Mouse (Mus musculus) testis, adult 2 months (tissue): ENCODE results near the gene Msl1. TPM values are rescaled to one million over a fixed set of nuclear protein-coding genes. Genes with fewer than 3 reads are reported as not detected.

Experiments
- H3K27ac ChIP-seq: fragments of 200-500 bp; 2 replicates; pipeline ENCODE4 v1.5.1; 2012; ENCODE audit warnings: low read depth, low read length; ENCODE audit not compliant: control insufficient read depth, insufficient read depth
- H3K27me3 ChIP-seq: fragments of 200-500 bp; 2 replicates; pipeline ENCODE4 v1.6.1; 2012; ENCODE audit warnings: mild to moderate bottlenecking, low read length, moderate library complexity; ENCODE audit not compliant: control insufficient read depth, insufficient read depth
- H3K36me3 ChIP-seq: fragments of 200-500 bp; 2 replicates; pipeline ENCODE4 v1.6.1; 2012; ENCODE audit warnings: mild to moderate bottlenecking, low read length; ENCODE audit not compliant: control insufficient read depth, insufficient read depth
- H3K4me1 ChIP-seq: fragments of 200-500 bp; 2 replicates; pipeline ENCODE4 v1.6.1; 2012; ENCODE audit warnings: low read length; ENCODE audit not compliant: control insufficient read depth, insufficient read depth
- H3K4me3 ChIP-seq: fragments of 200-500 bp; 2 replicates; pipeline ENCODE4 v1.5.1; 2012; ENCODE audit warnings: low read depth, mild to moderate bottlenecking, low read length, moderate library complexity, mixed read lengths; ENCODE audit not compliant: control insufficient read depth
- CTCF ChIP-seq: fragments of 200-500 bp; IDR thresholded peaks from 2 replicates; pipeline ENCODE4 v1.5.1; 2012; ENCODE audit warnings: low read depth, mild to moderate bottlenecking, inconsistent platforms, low read length, moderate library complexity; ENCODE audit not compliant: control insufficient read depth, insufficient read depth, insufficient replicate concordance
- POLR2A ChIP-seq: fragments of 200-500 bp; IDR thresholded peaks from 2 replicates; pipeline ENCODE4 v1.6.1; 2012; ENCODE audit warnings: low read depth, mild to moderate bottlenecking, inconsistent platforms, low read length, moderate library complexity; ENCODE audit not compliant: control insufficient read depth
- polyA plus RNA-seq: library from polyadenylated mRNA; depleted of rRNA; stranded (reverse); fragments of >200 nt; gene quantifications from 2 replicates; pipeline ENCODE4 v1.2.3, GENCODE M21; 2012

The Msl1 gene
- polyA plus RNA-seq, 1 experiment: 143 TPM

DNA sequence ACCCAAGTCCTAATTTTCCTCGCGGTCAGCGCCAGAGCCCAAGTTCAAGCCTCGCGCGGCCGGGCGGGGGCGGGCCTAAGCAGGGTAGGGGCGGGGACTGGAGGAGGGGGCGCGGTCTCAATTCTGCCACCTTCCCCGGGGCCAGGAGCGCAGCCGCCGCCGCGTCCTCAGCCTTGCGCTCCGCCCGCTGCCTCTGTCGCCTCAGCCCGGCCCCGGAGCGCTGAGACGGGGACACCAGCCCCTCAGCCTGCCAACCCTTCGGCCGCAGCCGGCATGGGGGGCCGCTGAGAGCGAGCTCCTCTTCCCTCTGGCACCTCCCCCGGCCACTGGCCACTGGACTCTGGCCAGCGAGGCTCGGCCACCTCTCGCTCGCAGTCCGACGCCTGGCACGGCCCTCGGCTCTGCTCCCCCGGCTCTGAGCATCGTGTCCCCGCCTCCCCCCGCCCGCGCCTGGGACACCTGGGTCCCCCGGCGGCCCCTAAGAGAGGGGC is 41.4 kb downstream of the Msl1 start, which contains the start of gene Rapgefl1:
Rapgefl1 (plus strand) TSS at position 135 of the 491 bp plus-strand sequence.
- no peak for TF ChIP-seq POLR2A
- TF ChIP-seq CTCF: no peak
- H3K27me3 ChIP-seq: no peaks in the 10 kb centered on the region
- peaks cover 2% of the 10 kb centered on the region for H3K36me3 ChIP-seq
- H3K4me1 ChIP-seq: peaks cover 6% of the 10 kb centered on the region; the same call in 1 of the 2 replicates
- H3K27ac ChIP-seq: no peak within 1 kb of the TSS
- peak within 1 kb of the TSS; percentile 85 for H3K4me3 ChIP-seq

DNA sequence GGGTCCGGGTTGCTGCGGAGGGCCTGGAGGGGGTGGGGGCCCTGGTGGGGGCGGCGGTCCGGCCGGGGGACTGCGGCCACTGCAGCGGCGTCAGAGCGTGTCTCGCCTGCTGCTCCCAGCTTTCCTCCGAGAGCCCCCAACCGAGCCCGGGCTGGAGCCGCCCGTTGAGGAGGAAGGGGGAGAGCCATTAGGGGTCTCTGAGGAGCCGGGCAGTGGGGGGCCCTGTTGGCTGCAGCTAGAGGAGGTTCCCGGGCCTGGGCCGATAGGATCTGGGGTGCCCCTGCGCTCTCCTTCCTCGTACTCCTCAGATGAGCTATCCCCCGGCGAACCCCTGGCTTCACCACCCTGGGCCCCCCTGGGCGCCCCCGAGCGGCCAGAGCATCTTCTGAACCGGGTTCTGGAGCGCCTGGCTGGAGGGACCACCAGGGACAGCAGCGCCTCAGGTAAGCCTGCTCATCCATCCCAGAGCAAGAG is 42.0 kb downstream of the Msl1 start:
- Histone ChIP-seq H3K4me1 (peaks cover 6% of the 10 kb centered on the region; the same call in 1 of the 2 replicates), H3K27ac (no peak overlapping the region), H3K4me3 (no peak overlapping the region), H3K27me3 (no peaks in the 10 kb centered on the region), H3K36me3 (peaks cover under 1% of the 10 kb centered on the region)
- TF ChIP-seq POLR2A (no peak), CTCF (no peak)

GRCm38 (mm10) chr11:98837917-98838316 is 42.6 kb downstream of the Msl1 start:
- TF ChIP-seq POLR2A (no peak), CTCF (no peak)
- Histone ChIP-seq H3K4me3 (no peak overlapping the region), H3K27me3 (no peaks in the 10 kb centered on the region), H3K36me3 (no peaks in the 10 kb centered on the region), H3K4me1 (peaks cover 6% of the 10 kb centered on the region; the same call in 1 of the 2 replicates), H3K27ac (no peak overlapping the region)

- no peak overlapping the region for H3K4me3 ChIP-seq
- peaks cover 6% of the 10 kb centered on the region; the same call in 1 of the 2 replicates for H3K4me1 ChIP-seq
- no peak for TF ChIP-seq POLR2A
- TF ChIP-seq CTCF: no peak
- no peaks in the 10 kb centered on the region for H3K36me3 ChIP-seq
- no peaks in the 10 kb centered on the region for H3K27me3 ChIP-seq
- H3K27ac ChIP-seq: no peak overlapping the region
These were observed 43.2 kb downstream of the Msl1 start for GRCm38 (mm10) chr11:98838512-98838911.

DNA sequence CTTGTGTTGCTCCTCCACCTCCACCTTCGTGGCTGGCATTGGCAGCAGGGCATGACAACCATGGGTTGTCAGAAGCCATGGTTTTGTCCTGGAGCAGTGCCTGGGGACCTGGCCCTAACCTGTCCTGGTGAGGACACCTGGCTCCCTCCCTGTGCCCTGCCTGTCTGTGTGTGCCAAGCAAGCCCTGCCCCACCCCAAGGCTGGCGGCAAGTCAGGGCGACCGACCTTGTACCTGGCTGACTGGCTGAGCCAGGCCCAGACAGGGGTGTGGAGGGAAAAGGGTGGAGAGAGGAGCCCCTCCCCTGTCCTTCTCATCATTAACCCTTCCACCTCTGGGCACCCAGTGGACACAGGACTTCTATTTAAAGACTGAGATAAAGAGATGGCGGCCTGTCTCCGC is 44.1 kb downstream of the Msl1 start:
- no peak overlapping the region for H3K27ac ChIP-seq

DNA sequence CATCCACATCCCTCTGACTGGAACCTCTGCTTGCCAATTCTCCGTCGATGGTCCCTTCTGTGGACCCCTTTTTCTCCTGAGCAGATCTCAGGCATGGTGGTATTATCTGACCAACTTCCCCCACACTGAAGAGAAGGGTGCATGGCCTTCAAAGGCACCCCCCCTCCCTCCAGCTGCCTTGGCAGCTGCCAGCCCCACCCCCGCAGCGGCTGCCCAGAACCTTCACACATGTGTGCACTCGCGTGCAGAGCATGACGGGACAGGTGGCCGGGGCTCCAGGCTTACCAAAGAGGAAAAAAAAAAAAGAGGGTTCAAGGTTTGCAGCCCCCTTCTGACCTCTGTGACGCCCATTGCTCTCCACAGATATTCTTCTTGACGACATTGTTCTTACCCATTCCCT is 44.6 kb downstream of the Msl1 start:
- Histone ChIP-seq H3K27me3 (no peaks in the 10 kb centered on the region), H3K27ac (no peak overlapping the region), H3K36me3 (no peaks in the 10 kb centered on the region), H3K4me1 (peaks cover 6% of the 10 kb centered on the region; the same call in 1 of the 2 replicates), H3K4me3 (no peak overlapping the region)
- TF ChIP-seq CTCF (no peak), POLR2A (no peak)

More for the DNA sequence above, 44.1 kb downstream of the Msl1 start:
- H3K36me3 ChIP-seq: no peaks in the 10 kb centered on the region
- peaks cover 6% of the 10 kb centered on the region; the same call in 1 of the 2 replicates for H3K4me1 ChIP-seq
- no peaks in the 10 kb centered on the region for H3K27me3 ChIP-seq
- no peak overlapping the region for H3K4me3 ChIP-seq
- TF ChIP-seq POLR2A: no peak
- no peak for TF ChIP-seq CTCF

- Histone ChIP-seq H3K4me3 (no peak overlapping the region), H3K27ac (no peak overlapping the region), H3K27me3 (no peaks in the 10 kb centered on the region), H3K36me3 (no peaks in the 10 kb centered on the region), H3K4me1 (peaks cover 12% of the 10 kb centered on the region)
- TF ChIP-seq CTCF: 0 out of 2 replicates have a peak, but pooled peaks have one; percentile 17
- no peak for TF ChIP-seq POLR2A
These were observed 50.7 kb downstream of the Msl1 start for GRCm38 (mm10) chr11:98846016-98846415.

DNA sequence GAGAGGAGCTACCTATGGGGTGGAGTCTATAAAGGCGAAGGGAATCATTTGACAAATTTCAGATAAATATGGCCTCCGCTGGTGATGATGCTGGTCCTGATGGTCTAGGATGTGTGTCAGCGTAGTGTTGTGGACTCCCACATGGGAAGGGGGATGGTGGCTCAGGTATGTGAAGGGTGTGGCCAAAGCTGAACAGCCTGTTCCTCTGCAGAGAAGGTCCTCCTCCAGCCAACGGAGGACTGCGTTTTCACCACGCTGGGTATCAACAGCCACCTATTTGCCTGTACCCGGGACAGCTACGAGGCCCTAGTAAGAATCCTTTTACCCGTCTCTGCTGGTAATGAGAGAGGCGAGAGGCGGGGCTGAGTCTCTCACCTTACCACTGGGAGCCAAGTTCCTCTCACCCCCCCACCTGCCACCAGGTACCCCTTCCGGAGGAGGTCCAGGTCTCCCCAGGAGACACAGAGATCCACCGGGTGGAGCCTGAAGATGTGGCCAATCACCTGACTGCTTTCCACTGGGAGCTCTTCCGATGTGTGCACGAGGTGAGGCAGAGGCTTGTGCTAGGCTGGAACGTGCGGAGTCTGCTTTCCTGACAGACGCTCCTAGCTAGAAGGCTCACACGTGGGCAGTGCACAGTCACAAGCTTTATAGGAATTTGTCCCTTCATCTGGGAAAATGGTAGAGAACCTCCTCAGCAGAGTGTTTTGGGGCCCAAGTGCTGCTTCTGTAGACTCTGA is 51.7 kb downstream of the Msl1 start:
- no peaks in the 10 kb centered on the region for H3K36me3 ChIP-seq
- TF ChIP-seq CTCF: no peak
- no peak for TF ChIP-seq POLR2A
- no peak overlapping the region for H3K27ac ChIP-seq
- peaks cover 12% of the 10 kb centered on the region for H3K4me1 ChIP-seq
- H3K4me3 ChIP-seq: no peak overlapping the region
- H3K27me3 ChIP-seq: no peaks in the 10 kb centered on the region
